Mouse (Mus musculus) limb, embryonic 11.5 days (tissue): ENCODE results near the gene Myo7a. TPM values are rescaled to one million over a fixed set of nuclear protein-coding genes. Genes with fewer than 3 reads are reported as not detected.

Source experiments
- ATAC-seq: fragments of 200-750 bp; cut with Nextera tagmentation; 2 replicates; pipeline ENCODE4 v1.8.0; 2017; ENCODE audit warnings: low read depth; ENCODE audit not compliant: insufficient number of reproducible peaks, low FRiP score, low TSS enrichment
- DNase-seq: peaks from one replicate; pipeline ENCODE4 v3.0.0-alpha.2; 2015; ENCODE audit warnings: low spot score
- H3K27ac ChIP-seq: fragments of 300-500 bp; sonication (generic); replicated peaks from 2 replicates; pipeline ENCODE4 v1.5.1; 2014; ENCODE audit warnings: low read depth, mild to moderate bottlenecking, low read length
- H3K27me3 ChIP-seq: fragments of 300-500 bp; sonication (generic); 2 replicates; pipeline ENCODE4 v1.6.1; 2014; ENCODE audit warnings: mild to moderate bottlenecking, low read length, mixed read lengths; ENCODE audit not compliant: control insufficient read depth, insufficient read depth
- H3K36me3 ChIP-seq: fragments of 300-500 bp; sonication (generic); 2 replicates; pipeline ENCODE4 v1.6.1; 2014; ENCODE audit warnings: mild to moderate bottlenecking, low read length, moderate library complexity, mixed read lengths; ENCODE audit not compliant: control insufficient read depth, insufficient read depth
- H3K4me1 ChIP-seq: fragments of 300-500 bp; sonication (generic); 2 replicates; pipeline ENCODE4 v1.6.1; 2014; ENCODE audit warnings: low read length, mixed read lengths; ENCODE audit not compliant: control insufficient read depth, insufficient read depth
- H3K4me2 ChIP-seq: fragments of 300-500 bp; sonication (generic); 2 replicates; pipeline ENCODE4 v1.6.1; 2014; ENCODE audit warnings: low read depth, mild to moderate bottlenecking, moderate library complexity; ENCODE audit not compliant: severe bottlenecking
- H3K4me3 ChIP-seq: fragments of 300-500 bp; sonication (generic); 2 replicates; pipeline ENCODE4 v1.5.1; 2014; ENCODE audit warnings: low read depth, low read length
- H3K9ac ChIP-seq: fragments of 300-500 bp; sonication (generic); 2 replicates; pipeline ENCODE4 v1.6.1; 2014; ENCODE audit warnings: mild to moderate bottlenecking, low read length
- H3K9me3 ChIP-seq: fragments of 300-500 bp; sonication (generic); 2 replicates; pipeline ENCODE4 v1.6.1; 2016; ENCODE audit warnings: low read length; ENCODE audit not compliant: control insufficient read depth
- WGBS: fragments of 180-500 bp; shearing (Covaris S2); extraction: QIAGEN DNeasy Blood & Tissue Kit; methylation state at CpG from one replicate; pipeline ENCODE4 v1.1.7; 2014; 5-methylcytosine and 5-hydroxymethylcytosine counted together
- polyA plus RNA-seq: library from polyadenylated mRNA; unstranded; fragments of >200 nt; fragmentation: Nextera tagmentation; extraction: Ambion mirVana; gene quantifications from 2 replicates; pipeline ENCODE4 v1.2.1, GENCODE M21; 2014

The Myo7a gene
- polyA plus RNA-seq, 1 experiment from 2014 or later, result 14.0 TPM

DNA sequence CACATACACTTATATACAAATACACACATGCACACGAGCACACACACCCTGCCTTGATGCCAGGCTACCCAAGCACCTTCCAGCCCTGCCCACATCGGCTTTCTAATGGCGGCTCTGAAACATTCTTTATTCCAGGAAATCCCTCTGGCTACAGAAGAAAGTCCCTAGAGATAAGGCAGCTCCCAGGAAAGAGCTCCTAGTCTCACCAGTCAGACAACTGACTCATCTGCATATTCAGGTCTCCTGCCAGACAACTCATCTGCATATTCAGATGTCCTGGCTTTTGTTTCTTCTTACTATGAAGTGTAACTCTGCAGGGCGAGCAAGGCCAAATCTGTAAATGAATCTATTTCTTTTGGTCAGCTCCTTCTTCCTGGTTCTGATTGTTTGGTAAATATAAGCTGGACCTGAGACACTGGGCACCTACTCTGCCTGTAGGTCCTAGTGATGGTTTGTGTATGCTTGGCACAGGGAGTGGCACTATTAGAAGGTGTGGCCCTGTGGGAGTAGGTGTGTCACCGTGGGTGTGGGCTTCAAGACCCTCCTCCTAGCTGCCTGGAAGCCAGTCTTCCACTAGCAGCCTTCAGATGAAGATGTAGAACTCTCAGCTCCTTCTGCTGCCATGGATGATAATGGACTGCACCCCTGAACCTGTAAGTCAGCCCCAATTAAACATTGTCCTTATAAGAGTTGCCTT lies 38.5 kb upstream of the Myo7a start:
- no peak overlapping the region for H3K27ac ChIP-seq
- no peak overlapping the region for H3K9ac ChIP-seq
- H3K27me3 ChIP-seq, result no peaks in the 10 kb centered on the region
- H3K4me1 ChIP-seq, result peaks cover 12% of the 10 kb centered on the region
- 59% methylated on average over 5 of the region's 5 CpGs for WGBS
- no peak for ATAC-seq
- DNase-seq, result no peak
- no peaks in the 10 kb centered on the region for H3K9me3 ChIP-seq
- no peak overlapping the region for H3K4me3 ChIP-seq
- no peaks in the 10 kb centered on the region; the same call in 1 of the 2 replicates for H3K36me3 ChIP-seq
- no peak overlapping the region for H3K4me2 ChIP-seq

DNA sequence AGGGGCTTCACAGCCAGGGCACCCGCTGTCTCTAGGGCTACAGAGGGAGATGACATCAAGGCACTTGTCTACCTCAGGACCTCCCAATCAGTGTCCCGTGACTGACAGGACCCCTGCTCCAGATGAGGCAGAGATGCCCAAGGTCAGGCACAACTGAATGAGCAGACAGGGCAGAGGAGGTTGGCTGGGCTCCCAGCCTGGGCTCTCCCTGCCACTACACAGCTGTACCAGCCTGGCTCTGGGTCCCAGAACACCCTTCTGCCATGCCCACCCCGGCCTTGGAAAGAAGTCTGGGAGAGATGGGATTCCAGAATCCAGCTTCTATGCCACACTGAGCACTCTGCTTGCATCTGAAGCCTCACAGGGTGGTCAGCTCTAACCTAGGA lies 36.9 kb upstream of the Myo7a start:
- Histone ChIP-seq H3K27me3 (no peaks in the 10 kb centered on the region), H3K4me2 (no peak overlapping the region), H3K4me3 (no peak overlapping the region), H3K27ac (no peak overlapping the region), H3K9ac (no peak overlapping the region), H3K36me3 (no peaks in the 10 kb centered on the region; the same call in 1 of the 2 replicates), H3K9me3 (no peaks in the 10 kb centered on the region), H3K4me1 (peaks cover 15% of the 10 kb centered on the region)
- no peak for ATAC-seq
- 64% methylated on average over 3 of the region's 3 CpGs for WGBS
- no peak for DNase-seq

DNA sequence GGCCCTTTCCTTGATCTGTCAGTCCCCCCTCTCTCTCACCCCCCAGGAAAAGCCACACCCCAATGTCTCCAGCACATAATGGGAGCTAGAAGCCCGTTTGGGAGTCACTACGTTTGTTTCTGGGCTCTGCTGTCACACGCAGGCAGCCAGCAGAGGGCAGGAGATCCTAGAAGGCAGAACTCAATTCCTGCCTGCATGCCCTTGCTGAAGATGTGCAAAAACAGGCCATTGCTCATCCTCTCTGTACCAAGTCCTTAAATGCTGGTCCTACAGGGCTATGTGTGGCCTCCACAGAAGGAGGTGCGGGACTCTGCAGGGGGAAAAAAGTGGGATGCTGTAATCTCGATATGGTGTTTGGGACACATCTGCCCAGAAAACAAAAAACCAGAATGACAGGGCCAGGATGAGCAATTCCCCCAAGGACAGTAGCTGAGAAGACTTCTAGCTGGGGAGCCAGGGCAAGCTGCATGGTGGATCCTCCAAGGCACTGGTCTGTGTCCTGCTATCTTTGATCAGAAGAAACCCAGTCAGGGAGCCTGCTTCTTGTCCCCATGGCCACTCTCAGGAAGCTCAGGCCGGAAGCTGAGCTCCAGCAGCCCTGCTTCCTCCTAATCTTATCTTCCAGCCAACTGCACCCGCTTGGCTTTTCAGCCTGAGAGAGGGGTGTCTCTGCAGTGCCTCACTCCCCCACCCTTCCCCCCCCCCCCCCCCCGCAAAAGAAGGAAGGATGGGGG lies 36.4 kb upstream of the Myo7a start:
- no peak overlapping the region for H3K27ac ChIP-seq
- H3K36me3 ChIP-seq, result no peaks in the 10 kb centered on the region; the same call in 1 of the 2 replicates
- peaks cover 13% of the 10 kb centered on the region for H3K4me1 ChIP-seq
- H3K27me3 ChIP-seq, result no peaks in the 10 kb centered on the region
- WGBS, result 34% methylated on average over 8 of the region's 8 CpGs
- DNase-seq (peak; percentile 73), ATAC-seq (no peak)
- H3K4me2 ChIP-seq, result no peak overlapping the region
- H3K4me3 ChIP-seq, result no peak overlapping the region
- no peaks in the 10 kb centered on the region for H3K9me3 ChIP-seq
- no peak overlapping the region for H3K9ac ChIP-seq

DNA sequence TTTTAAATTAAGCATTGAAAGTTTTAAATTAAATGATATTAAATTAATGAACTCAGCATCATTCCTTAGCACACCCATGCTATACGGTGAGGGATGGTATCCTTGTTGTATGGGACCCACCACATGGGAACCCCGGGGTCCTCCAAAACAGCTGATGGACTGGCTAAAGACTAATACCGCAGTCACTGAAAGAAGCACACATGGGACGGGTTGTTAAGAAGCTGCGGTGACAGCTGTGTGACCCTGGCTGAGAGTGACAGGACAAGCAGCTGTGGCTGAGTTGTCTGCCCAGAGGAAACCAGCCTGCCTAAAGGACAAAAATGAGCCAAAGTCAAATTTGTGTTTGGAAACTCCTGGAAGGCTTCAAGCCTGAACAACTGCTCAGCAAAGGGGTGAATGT lies 34.6 kb upstream of the Myo7a start:
- Histone ChIP-seq H3K9ac (no peak overlapping the region), H3K36me3 (no peaks in the 10 kb centered on the region), H3K27me3 (no peaks in the 10 kb centered on the region), H3K9me3 (no peaks in the 10 kb centered on the region), H3K4me3 (no peak overlapping the region), H3K27ac (no peak overlapping the region), H3K4me2 (no peak overlapping the region), H3K4me1 (peaks cover 18% of the 10 kb centered on the region)
- ATAC-seq (no peak), DNase-seq (no peak)
- WGBS, result 79% methylated on average over 5 of the region's 5 CpGs

DNA sequence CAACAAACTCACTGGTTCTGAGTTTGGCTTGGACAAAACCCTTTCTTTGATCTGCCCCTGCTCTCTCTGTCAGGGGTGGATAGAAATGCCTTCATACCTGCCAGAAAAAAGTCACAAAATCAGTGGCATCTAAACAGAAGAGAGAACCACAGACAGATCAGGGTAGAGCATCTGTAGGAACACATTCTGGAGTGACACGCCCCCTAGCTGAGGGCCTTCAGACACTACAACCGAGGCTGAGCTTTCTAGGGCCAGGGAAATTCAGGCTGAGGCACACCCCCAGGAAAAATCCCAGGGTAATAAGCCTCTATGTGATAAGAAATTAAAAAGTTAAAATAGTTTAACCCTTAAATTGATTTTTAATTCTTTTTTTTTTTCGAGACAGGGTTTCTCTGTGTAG lies 34.0 kb upstream of the Myo7a start:
- Histone ChIP-seq H3K9ac (no peak overlapping the region), H3K4me1 (peaks cover 18% of the 10 kb centered on the region), H3K27ac (no peak overlapping the region), H3K27me3 (no peaks in the 10 kb centered on the region), H3K9me3 (no peaks in the 10 kb centered on the region), H3K4me2 (no peak overlapping the region), H3K36me3 (no peaks in the 10 kb centered on the region), H3K4me3 (no peak overlapping the region)
- 36% methylated on average over 3 of the region's 3 CpGs for WGBS
- DNase-seq, result no peak
- ATAC-seq, result no peak

DNA sequence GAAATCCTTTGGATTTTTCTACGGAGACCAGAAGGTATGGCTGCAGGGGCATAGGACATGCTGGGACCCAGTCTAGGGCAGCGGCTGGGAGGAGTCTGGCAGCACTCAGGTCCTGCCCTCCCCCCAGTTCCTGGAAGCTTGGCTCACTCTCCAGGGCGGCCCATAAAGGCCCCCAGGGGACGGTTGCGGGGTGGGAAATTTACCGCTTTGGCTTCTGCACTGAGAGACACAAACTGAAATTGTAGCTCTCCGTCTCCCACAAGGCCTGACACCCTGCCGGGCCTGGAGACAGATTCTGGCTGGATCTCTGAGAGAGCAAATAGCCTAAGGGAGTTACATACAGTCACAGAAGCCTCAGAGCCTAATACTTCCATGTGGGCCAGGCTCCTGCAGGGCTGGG lies 33.1 kb upstream of the Myo7a start:
- Histone ChIP-seq H3K36me3 (no peaks in the 10 kb centered on the region), H3K9ac (no peak overlapping the region), H3K4me3 (no peak overlapping the region), H3K9me3 (no peaks in the 10 kb centered on the region), H3K4me1 (peaks cover 18% of the 10 kb centered on the region), H3K4me2 (no peak overlapping the region), H3K27ac (no peak overlapping the region), H3K27me3 (no peaks in the 10 kb centered on the region)
- ATAC-seq, result no peak
- no peak for DNase-seq
- WGBS, result 28% methylated on average over 8 of the region's 8 CpGs

DNA sequence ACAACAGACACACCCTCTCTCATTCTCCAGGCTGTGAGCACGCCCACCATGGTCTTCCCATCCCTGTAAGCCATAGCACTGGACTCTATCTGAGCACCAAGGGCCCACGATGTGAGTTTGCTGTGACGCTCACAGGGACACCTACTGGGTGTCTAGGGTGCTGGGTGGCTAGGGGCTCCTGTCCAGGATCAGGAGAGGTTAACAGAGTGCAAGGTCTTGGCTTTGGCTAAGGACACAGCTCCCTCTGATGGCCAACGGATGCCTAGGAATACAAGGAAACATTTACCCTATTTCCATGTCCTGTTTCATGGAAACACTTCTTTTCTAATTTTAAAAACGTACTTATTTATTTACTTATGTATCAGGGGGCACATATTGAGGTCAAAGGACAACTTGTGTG lies 31.2 kb upstream of the Myo7a start:
- ATAC-seq (no peak), DNase-seq (no peak)
- Histone ChIP-seq H3K27ac (no peak overlapping the region), H3K36me3 (no peaks in the 10 kb centered on the region), H3K9ac (no peak overlapping the region), H3K4me2 (no peak overlapping the region), H3K27me3 (no peaks in the 10 kb centered on the region), H3K9me3 (no peaks in the 10 kb centered on the region), H3K4me1 (peaks cover 18% of the 10 kb centered on the region), H3K4me3 (no peak overlapping the region)
- 46% methylated on average over 5 of the region's 5 CpGs for WGBS

DNA sequence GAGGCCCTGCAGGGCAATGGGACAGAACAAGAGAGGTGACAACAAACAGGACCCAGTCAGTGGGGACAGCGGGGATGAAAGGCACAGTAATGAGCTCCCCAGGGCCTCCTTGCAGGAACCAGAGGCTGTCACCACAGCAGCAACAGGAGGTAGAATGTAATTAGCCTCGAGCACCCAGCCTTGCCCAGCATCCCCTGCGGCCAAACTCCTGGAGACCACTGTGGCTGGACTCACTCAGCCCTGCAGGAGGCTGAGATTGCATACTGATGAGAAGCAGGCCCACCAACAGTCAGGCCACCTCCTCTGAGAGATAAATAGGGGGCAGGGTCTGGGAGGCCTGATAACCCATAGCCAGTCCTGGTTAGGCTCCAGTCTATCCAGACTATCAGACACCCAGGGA lies 30.5 kb upstream of the Myo7a start:
- H3K36me3 ChIP-seq, result no peaks in the 10 kb centered on the region
- H3K4me2 ChIP-seq, result no peak overlapping the region
- H3K9ac ChIP-seq, result no peak overlapping the region
- H3K4me1 ChIP-seq, result peaks cover 16% of the 10 kb centered on the region
- H3K9me3 ChIP-seq, result no peaks in the 10 kb centered on the region
- DNase-seq, result no peak
- peak; percentile 27; the same call in 1 of the 2 replicates for ATAC-seq
- no peak overlapping the region for H3K4me3 ChIP-seq
- 4% methylated on average over 3 of the region's 3 CpGs for WGBS
- no peak overlapping the region for H3K27ac ChIP-seq
- H3K27me3 ChIP-seq, result no peaks in the 10 kb centered on the region
